In genomic region chr5:134236241-134236640, GRCm38 (mm10) we compare ENCODE assay signal across 16 mouse cellular contexts. TPM values are rescaled to one million over a fixed set of nuclear protein-coding genes. Genes with fewer than 3 reads are reported as not detected.
DNase-seq lines count a peak whose midpoint lies in the region; ATAC-seq lines count a peak whose summit lies in the region.
"Had no signal": no experiment of that assay in that cellular context is flagged by ENCODE, and none has a peak within 500 bp of the region (broad histone marks: within the 10 kb centered on the region; RNA-seq: fewer than 3 reads in every experiment).

No protein-coding gene starts in this region.

- H3K4me3 ChIP-seq in heart, embryonic 12.5 days = no peak overlapping the region
- H3K4me3 ChIP-seq in limb, embryonic 12.5 days (replicated peaks) = no peak overlapping the region
- H3K4me3 ChIP-seq in limb, embryonic 10.5 days = no peak overlapping the region
- H3K4me3 ChIP-seq in embryonic facial prominence, embryonic 13.5 days = no peak overlapping the region
- no peak overlapping the region for H3K4me3 ChIP-seq in liver, embryonic 13.5 days (replicated peaks)
- no peak overlapping the region for H3K4me3 ChIP-seq in hindbrain, embryonic 11.5 days (ENCODE audit: low read depth, low read length)
- H3K4me3 ChIP-seq: forebrain, embryonic 10.5 days; neural tube, embryonic 15.5 days had no signal

- no peak overlapping the region for H3K9ac ChIP-seq in heart, embryonic 12.5 days
- H3K9ac ChIP-seq in limb, embryonic 12.5 days (replicated peaks) = no peak overlapping the region
- no peak overlapping the region for H3K9ac ChIP-seq in embryonic facial prominence, embryonic 13.5 days
- no peak overlapping the region for H3K9ac ChIP-seq in liver, embryonic 13.5 days
- H3K9ac ChIP-seq in hindbrain, embryonic 11.5 days (ENCODE audit: low read depth, low read length) = no peak overlapping the region
- H3K9ac ChIP-seq: neural tube, embryonic 15.5 days had no signal

- ATAC-seq in heart, embryonic 12.5 days (ENCODE audit: insufficient number of reproducible peaks, low FRiP score) = no peak
- no peak for ATAC-seq in limb, embryonic 12.5 days (ENCODE audit: insufficient number of reproducible peaks, insufficient read depth, low FRiP score, low TSS enrichment, low read depth)
- ATAC-seq in embryonic facial prominence, embryonic 13.5 days (ENCODE audit: insufficient number of reproducible peaks, insufficient read depth, low FRiP score, low TSS enrichment, low read depth) = no peak
- ATAC-seq in liver, embryonic 13.5 days (ENCODE audit: low read depth) = 0 out of 2 replicates have a peak, but pooled peaks have one; percentile 3
- no peak for ATAC-seq in hindbrain, embryonic 11.5 days (ENCODE audit: low FRiP score)

- 85% methylated on average over 3 of the region's 3 CpGs for WGBS in heart, embryonic 12.5 days
- 89% methylated on average over 3 of the region's 3 CpGs for WGBS in limb, embryonic 12.5 days
- WGBS in limb, embryonic 10.5 days = 87% methylated on average over 3 of the region's 3 CpGs
- 92% methylated on average over 3 of the region's 3 CpGs for WGBS in embryonic facial prominence, embryonic 13.5 days
- 74% methylated on average over 3 of the region's 3 CpGs for WGBS in liver, embryonic 13.5 days (ENCODE audit: insufficient replicate concordance)
- 91% methylated on average over 3 of the region's 3 CpGs for WGBS in hindbrain, embryonic 11.5 days

- 0 out of 2 replicates have a peak overlapping the region, but pooled peaks have one; percentile 33 for H3K27ac ChIP-seq in heart, embryonic 12.5 days (ENCODE audit: poor library complexity, severe bottlenecking)
- peak overlapping the region; percentile 35; the same call in 1 of the 2 replicates for H3K27ac ChIP-seq in limb, embryonic 12.5 days
- H3K27ac ChIP-seq in limb, embryonic 10.5 days = no peak overlapping the region
- peak overlapping the region; percentile 95 for H3K27ac ChIP-seq in embryonic facial prominence, embryonic 13.5 days
- no peak overlapping the region for H3K27ac ChIP-seq in liver, embryonic 13.5 days
- no peak overlapping the region for H3K27ac ChIP-seq in hindbrain, embryonic 11.5 days (ENCODE audit: low read depth, low read length)
- H3K27ac ChIP-seq: neural tube, embryonic 15.5 days had no signal

- H3K4me2 ChIP-seq in heart, embryonic 12.5 days = no peak overlapping the region
- H3K4me2 ChIP-seq in limb, embryonic 12.5 days = no peak overlapping the region
- no peak overlapping the region for H3K4me2 ChIP-seq in embryonic facial prominence, embryonic 13.5 days
- H3K4me2 ChIP-seq in liver, embryonic 13.5 days = no peak overlapping the region
- no peak overlapping the region for H3K4me2 ChIP-seq in hindbrain, embryonic 11.5 days (replicated peaks; ENCODE audit: low read depth, low read length)
- H3K4me2 ChIP-seq: neural tube, embryonic 15.5 days had no signal

- no peaks in the 10 kb centered on the region for H3K9me3 ChIP-seq in heart, embryonic 12.5 days (replicated peaks)
- H3K9me3 ChIP-seq in limb, embryonic 12.5 days = no peaks in the 10 kb centered on the region
- no peaks in the 10 kb centered on the region for H3K9me3 ChIP-seq in limb, embryonic 10.5 days (replicated peaks)
- no peaks in the 10 kb centered on the region for H3K9me3 ChIP-seq in embryonic facial prominence, embryonic 13.5 days
- no peaks in the 10 kb centered on the region for H3K9me3 ChIP-seq in liver, embryonic 13.5 days (replicated peaks)
- no peaks in the 10 kb centered on the region for H3K9me3 ChIP-seq in hindbrain, embryonic 11.5 days (ENCODE audit: control insufficient read depth, low read length)
- H3K9me3 ChIP-seq: forebrain, embryonic 10.5 days; neural tube, embryonic 15.5 days had no signal

- no peak for DNase-seq in heart, postnatal 10 days
- no peak for DNase-seq in limb, embryonic 10.5 days (ENCODE audit: low spot score)
- DNase-seq in liver, embryonic 13.5 days = no peak
- no peak for DNase-seq in gastrocnemius, postnatal 10 days
- DNase-seq in hindbrain, embryonic 11.5 days (ENCODE audit: low spot score) = no peak
- DNase-seq: cerebellum, adult 18-20 months; embryo, embryonic 11 days; gastrocnemius, postnatal 25 days; layer of hippocampus, adult 9-11 months; lung, postnatal 10 days; midbrain, embryonic 14.5 days had no signal

- intact Hi-C loops in heart, postnatal 10 days (cut with DNase I) = no loop called here

- H3K4me1 ChIP-seq in heart, embryonic 12.5 days (replicated peaks) = peaks cover 49% of the 10 kb centered on the region
- peaks cover 46% of the 10 kb centered on the region for H3K4me1 ChIP-seq in limb, embryonic 12.5 days (replicated peaks)
- peaks cover 43% of the 10 kb centered on the region for H3K4me1 ChIP-seq in limb, embryonic 10.5 days
- peaks cover 43% of the 10 kb centered on the region for H3K4me1 ChIP-seq in embryonic facial prominence, embryonic 13.5 days
- H3K4me1 ChIP-seq in liver, embryonic 13.5 days (replicated peaks) = peaks cover 66% of the 10 kb centered on the region
- 0 out of 2 replicates have a peak, but pooled peaks cover 2% of the 10 kb centered on the region for H3K4me1 ChIP-seq in hindbrain, embryonic 11.5 days (replicated peaks; ENCODE audit: control insufficient read depth, insufficient read depth, low read length)

- H3K27me3 ChIP-seq in heart, embryonic 12.5 days (replicated peaks) = no peaks in the 10 kb centered on the region
- no peaks in the 10 kb centered on the region for H3K27me3 ChIP-seq in limb, embryonic 12.5 days
- no peaks in the 10 kb centered on the region for H3K27me3 ChIP-seq in limb, embryonic 10.5 days (ENCODE audit: low read depth, poor library complexity, severe bottlenecking)
- no peaks in the 10 kb centered on the region for H3K27me3 ChIP-seq in embryonic facial prominence, embryonic 13.5 days
- H3K27me3 ChIP-seq in liver, embryonic 13.5 days = no peaks in the 10 kb centered on the region
- no peaks in the 10 kb centered on the region for H3K27me3 ChIP-seq in hindbrain, embryonic 11.5 days (ENCODE audit: control insufficient read depth, insufficient read depth, low read length)
- H3K27me3 ChIP-seq: neural tube, embryonic 15.5 days had no signal

- peaks cover 59% of the 10 kb centered on the region for H3K36me3 ChIP-seq in heart, embryonic 12.5 days
- H3K36me3 ChIP-seq in limb, embryonic 12.5 days = peaks cover 61% of the 10 kb centered on the region
- H3K36me3 ChIP-seq in limb, embryonic 10.5 days = peaks cover 65% of the 10 kb centered on the region
- peaks cover 57% of the 10 kb centered on the region for H3K36me3 ChIP-seq in embryonic facial prominence, embryonic 13.5 days
- H3K36me3 ChIP-seq in liver, embryonic 13.5 days = peaks cover 60% of the 10 kb centered on the region
- H3K36me3 ChIP-seq in hindbrain, embryonic 11.5 days (ENCODE audit: control insufficient read depth, insufficient read depth, low read length) = peaks cover 27% of the 10 kb centered on the region

RNA-seq across cellular contexts. Expression of gene Ncf1, which starts 6.8 kb away (rescaled TPM):
- polyA plus RNA-seq in heart, embryonic 12.5 days (2016; fragmentation: Nextera tagmentation; extraction: Ambion mirVana) = 2.0 and 2.2 TPM in 2 replicates
- total RNA-seq in heart, postnatal 10 days (2021) = 1 to 10 TPM; 2.9 to 4.6 TPM
- 1.9 and 2.4 TPM in 2 replicates for polyA plus RNA-seq in limb, embryonic 12.5 days (2016; fragmentation: Nextera tagmentation; extraction: Ambion mirVana)
- polyA plus RNA-seq in limb, embryonic 10.5 days (2016; fragmentation: Nextera tagmentation; extraction: Ambion mirVana) = 1.5 and 1.7 TPM in 2 replicates
- 4.4 and 5.2 TPM in 2 replicates for polyA plus RNA-seq in embryonic facial prominence, embryonic 13.5 days (2015; fragmentation: Nextera tagmentation; extraction: Ambion mirVana)
- 8.1 and 9.3 TPM in 2 replicates for polyA plus RNA-seq in liver, embryonic 13.5 days (2015; fragmentation: Nextera tagmentation; extraction: Ambion mirVana)
- total RNA-seq in gastrocnemius, postnatal 10 days (2021) = 1 to 10 TPM; 3.4 to 4.7 TPM
- polyA plus RNA-seq in hindbrain, embryonic 11.5 days (2014; fragmentation: Nextera tagmentation; extraction: Ambion mirVana) = 3.2 and 4.0 TPM in 2 replicates

RNA-seq across cellular contexts. Expression of gene Gtf2ird2, which starts 52.4 kb away (rescaled TPM):
- polyA plus RNA-seq in heart, embryonic 12.5 days (2016; fragmentation: Nextera tagmentation; extraction: Ambion mirVana) = 6.5 and 6.9 TPM in 2 replicates
- total RNA-seq in heart, postnatal 10 days (2021) = 1 to 10 TPM; 7.4 to 7.7 TPM
- 10.8 and 13.2 TPM in 2 replicates for polyA plus RNA-seq in limb, embryonic 12.5 days (2016; fragmentation: Nextera tagmentation; extraction: Ambion mirVana)
- 5.3 and 7.3 TPM in 2 replicates for polyA plus RNA-seq in limb, embryonic 10.5 days (2016; fragmentation: Nextera tagmentation; extraction: Ambion mirVana)
- 12.6 and 13.0 TPM in 2 replicates for polyA plus RNA-seq in embryonic facial prominence, embryonic 13.5 days (2015; fragmentation: Nextera tagmentation; extraction: Ambion mirVana)
- polyA plus RNA-seq in liver, embryonic 13.5 days (2015; fragmentation: Nextera tagmentation; extraction: Ambion mirVana) = 1.5 and 2.5 TPM in 2 replicates
- total RNA-seq in gastrocnemius, postnatal 10 days (2021) = 1 to 10 TPM; 6.1 to 7.2 TPM
- polyA plus RNA-seq in hindbrain, embryonic 11.5 days (2014; fragmentation: Nextera tagmentation; extraction: Ambion mirVana) = 7.1 and 8.2 TPM in 2 replicates

RNA-seq across cellular contexts. Expression of gene Rcc1l, which starts 59.7 kb away (rescaled TPM):
- polyA plus RNA-seq in heart, embryonic 12.5 days (2016; fragmentation: Nextera tagmentation; extraction: Ambion mirVana) = 25.4 and 26.9 TPM in 2 replicates
- 10 to 100 TPM; 25.3 to 29.2 TPM for total RNA-seq in heart, postnatal 10 days (2021)
- 35.9 and 40.1 TPM in 2 replicates for polyA plus RNA-seq in limb, embryonic 12.5 days (2016; fragmentation: Nextera tagmentation; extraction: Ambion mirVana)
- 44.5 and 48.3 TPM in 2 replicates for polyA plus RNA-seq in limb, embryonic 10.5 days (2016; fragmentation: Nextera tagmentation; extraction: Ambion mirVana)
- 29.1 and 36.9 TPM in 2 replicates for polyA plus RNA-seq in embryonic facial prominence, embryonic 13.5 days (2015; fragmentation: Nextera tagmentation; extraction: Ambion mirVana)
- 21.1 and 21.9 TPM in 2 replicates for polyA plus RNA-seq in liver, embryonic 13.5 days (2015; fragmentation: Nextera tagmentation; extraction: Ambion mirVana)
- 10 to 100 TPM; 17.2 to 17.4 TPM for total RNA-seq in gastrocnemius, postnatal 10 days (2021)
- 21.8 and 22.8 TPM in 2 replicates for polyA plus RNA-seq in hindbrain, embryonic 11.5 days (2014; fragmentation: Nextera tagmentation; extraction: Ambion mirVana)

Comparison
In these comparisons a context has a peak if more than half of its experiments do, and no peak if none do; other contexts are left out.
1. H3K27ac ChIP-seq: peak in heart, embryonic 12.5 days (single experiment), limb, embryonic 12.5 days (single experiment) and embryonic facial prominence, embryonic 13.5 days (single experiment); none in limb, embryonic 10.5 days (single experiment), liver, embryonic 13.5 days (single experiment) and hindbrain, embryonic 11.5 days (single experiment).